Mouse (Mus musculus): Measurements from ENCODE around the gene Ski. TPM values are rescaled to one million over a fixed set of nuclear protein-coding genes. Genes with fewer than 3 reads are reported as not detected.
A peak's percentile ranks its signal among the peaks of the same experiment; 100 is the strongest.

The Ski gene
- polyA plus RNA-seq, 1 experiment = 55.2 TPM

DNA sequence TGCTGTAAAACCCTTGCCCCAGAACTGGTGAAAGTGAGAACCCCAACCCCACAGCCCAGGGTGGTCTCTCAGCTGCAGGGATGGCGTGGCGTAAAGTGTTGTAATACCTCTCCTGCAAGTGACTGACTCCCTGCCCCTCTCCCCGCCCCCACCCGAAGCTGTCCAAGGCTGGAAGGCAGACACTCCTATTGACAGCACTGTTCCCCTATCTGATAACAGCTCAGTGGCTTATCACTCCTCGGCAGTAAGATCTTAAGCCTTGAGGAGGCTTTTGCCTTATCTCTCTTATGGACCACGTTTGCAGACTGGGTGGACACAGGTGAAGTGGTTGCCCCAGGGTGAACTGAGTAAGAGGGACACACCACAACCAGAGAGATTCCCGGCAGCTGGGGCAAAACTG, 97.1 kb downstream of the Ski start:
- no peak for TF ChIP-seq CTCF (IDR thresholded peaks at IDR 0.05; ENCODE audit: borderline replicate concordance, extremely low read depth, insufficient read depth, insufficient read length)
- no peak for TF ChIP-seq POLR2A (IDR thresholded peaks at IDR 0.05; ENCODE audit: borderline replicate concordance, extremely low read depth, insufficient read depth, insufficient read length, poor library complexity, severe bottlenecking)
- DNase-seq (ENCODE audit: low read depth) = no peak

DNA sequence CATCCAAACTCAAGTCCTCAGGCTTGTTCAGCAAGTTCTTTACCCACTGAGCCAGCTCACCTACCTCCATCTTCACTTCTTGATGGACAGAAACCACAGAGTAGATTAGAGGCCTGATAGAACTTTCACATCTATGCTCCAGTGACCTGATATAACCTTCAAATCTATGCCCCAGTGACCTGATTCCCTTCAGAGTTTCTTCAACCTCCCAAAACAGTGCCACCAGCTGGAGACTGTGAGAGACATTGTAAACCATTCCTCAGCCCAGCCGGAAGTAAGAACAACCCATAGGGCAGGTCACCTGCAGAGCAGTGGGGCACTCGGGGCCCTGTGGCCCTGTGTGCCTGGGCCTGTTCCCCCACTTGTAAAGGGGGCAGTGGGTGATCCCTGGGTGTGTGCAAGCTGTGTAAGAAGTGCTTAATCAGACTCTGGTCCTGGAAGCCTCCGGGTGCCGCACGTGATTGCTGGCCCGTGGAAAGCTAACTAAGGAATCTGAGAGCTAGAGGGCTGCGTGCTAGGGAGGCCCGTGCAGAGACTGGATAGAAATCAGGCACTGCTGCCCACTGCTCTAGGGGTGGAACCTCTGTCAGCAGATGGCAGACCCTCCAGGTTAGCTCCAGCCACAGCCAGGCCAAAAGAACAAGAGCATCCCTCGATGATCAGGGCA, 98.4 kb downstream of the Ski start:
- TF ChIP-seq CTCF (IDR thresholded peaks at IDR 0.05; ENCODE audit: borderline replicate concordance, extremely low read depth, insufficient read depth, insufficient read length) (no peak), POLR2A (IDR thresholded peaks at IDR 0.05; ENCODE audit: borderline replicate concordance, extremely low read depth, insufficient read depth, insufficient read length, poor library complexity, severe bottlenecking) (no peak)

GRCm38 (mm10) chr4:155122444-155123040, 99.8 kb downstream of the Ski start:
- no peak for TF ChIP-seq POLR2A (IDR thresholded peaks at IDR 0.05; ENCODE audit: borderline replicate concordance, extremely low read depth, insufficient read depth, insufficient read length, poor library complexity, severe bottlenecking)
- TF ChIP-seq CTCF (IDR thresholded peaks at IDR 0.05; ENCODE audit: borderline replicate concordance, extremely low read depth, insufficient read depth, insufficient read length) = no peak

More for the DNA sequence above, 98.4 kb downstream of the Ski start:
- DNase-seq (ENCODE audit: low read depth) = no peak

GRCm38 (mm10) chr4:155121915-155122443, 100.4 kb downstream of the Ski start:
- TF ChIP-seq CTCF (IDR thresholded peaks at IDR 0.05; ENCODE audit: borderline replicate concordance, extremely low read depth, insufficient read depth, insufficient read length) = no peak
- no peak for TF ChIP-seq POLR2A (IDR thresholded peaks at IDR 0.05; ENCODE audit: borderline replicate concordance, extremely low read depth, insufficient read depth, insufficient read length, poor library complexity, severe bottlenecking)
- no peak for DNase-seq (ENCODE audit: low read depth)

More at GRCm38 (mm10) chr4:155122444-155123040, 99.8 kb downstream of the Ski start:
- peak; percentile 98 for DNase-seq (ENCODE audit: low read depth)

DNA sequence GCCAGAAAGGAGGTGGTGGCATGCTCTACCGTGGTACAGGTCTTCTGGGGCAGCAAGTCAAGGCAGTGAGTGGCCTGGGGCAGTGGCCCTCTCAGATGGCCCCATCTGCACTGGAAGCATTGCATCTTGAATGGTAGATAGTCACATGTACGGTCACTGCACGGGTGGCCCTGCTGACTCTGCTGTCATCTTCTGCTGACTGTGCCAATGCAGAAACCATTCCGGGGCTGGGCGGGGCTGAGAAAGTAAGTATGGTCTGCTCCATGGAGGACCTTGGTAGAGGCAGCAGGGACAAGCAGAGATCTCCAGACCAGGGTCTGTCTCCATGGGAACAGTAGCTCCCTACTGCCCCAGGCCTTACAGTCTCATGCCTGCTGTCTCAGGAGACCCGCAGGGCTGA, 101.2 kb downstream of the Ski start:
- DNase-seq (ENCODE audit: low read depth) = no peak
- TF ChIP-seq POLR2A (IDR thresholded peaks at IDR 0.05; ENCODE audit: borderline replicate concordance, extremely low read depth, insufficient read depth, insufficient read length, poor library complexity, severe bottlenecking) = no peak
- no peak for TF ChIP-seq CTCF (IDR thresholded peaks at IDR 0.05; ENCODE audit: borderline replicate concordance, extremely low read depth, insufficient read depth, insufficient read length)

DNA sequence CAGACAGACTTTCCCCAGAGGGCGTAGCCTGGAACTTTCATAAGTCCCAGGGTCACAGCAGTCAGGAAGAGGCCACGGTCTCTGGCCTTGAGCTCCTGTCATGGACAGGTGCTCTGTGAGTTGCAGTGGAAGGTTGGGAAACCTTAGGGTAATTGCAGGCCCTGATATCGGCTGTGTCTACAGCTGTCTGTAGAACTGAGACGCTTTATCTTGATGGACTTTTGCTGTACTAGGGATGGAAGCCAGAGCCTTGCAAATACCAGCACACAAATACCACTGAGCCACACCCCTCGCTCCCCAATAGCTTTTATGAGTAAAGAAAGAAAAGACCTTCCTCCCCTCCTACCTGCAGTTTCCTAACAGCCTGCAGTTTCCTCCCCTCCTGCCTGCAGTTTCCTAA, 101.8 kb downstream of the Ski start:
- no peak for TF ChIP-seq CTCF (IDR thresholded peaks at IDR 0.05; ENCODE audit: borderline replicate concordance, extremely low read depth, insufficient read depth, insufficient read length)
- TF ChIP-seq POLR2A (IDR thresholded peaks at IDR 0.05; ENCODE audit: borderline replicate concordance, extremely low read depth, insufficient read depth, insufficient read length, poor library complexity, severe bottlenecking) = no peak
- no peak for DNase-seq (ENCODE audit: low read depth)

DNA sequence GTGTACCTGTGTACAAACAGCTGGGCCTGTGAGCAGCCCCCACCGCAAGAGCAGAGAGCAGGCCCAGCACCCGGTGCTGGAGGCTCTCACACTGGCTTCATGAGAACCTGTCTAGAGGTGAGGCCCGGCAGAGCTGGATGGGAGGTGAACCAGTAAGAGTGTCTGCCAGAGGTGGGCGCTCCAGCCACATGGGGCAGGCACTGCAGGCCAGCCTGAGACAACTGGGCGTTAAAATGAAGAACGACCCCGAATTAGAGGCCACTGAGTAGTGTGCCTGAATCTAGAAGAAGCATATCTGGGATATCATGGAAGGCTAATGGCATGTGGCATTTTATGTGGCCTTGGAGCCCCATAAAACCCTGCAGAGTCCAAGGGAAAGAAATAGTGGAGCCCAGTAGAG, 102.4 kb downstream of the Ski start:
- no peak for DNase-seq (ENCODE audit: low read depth)
- no peak for TF ChIP-seq CTCF (IDR thresholded peaks at IDR 0.05; ENCODE audit: borderline replicate concordance, extremely low read depth, insufficient read depth, insufficient read length)
- TF ChIP-seq POLR2A (IDR thresholded peaks at IDR 0.05; ENCODE audit: borderline replicate concordance, extremely low read depth, insufficient read depth, insufficient read length, poor library complexity, severe bottlenecking) = no peak

DNA sequence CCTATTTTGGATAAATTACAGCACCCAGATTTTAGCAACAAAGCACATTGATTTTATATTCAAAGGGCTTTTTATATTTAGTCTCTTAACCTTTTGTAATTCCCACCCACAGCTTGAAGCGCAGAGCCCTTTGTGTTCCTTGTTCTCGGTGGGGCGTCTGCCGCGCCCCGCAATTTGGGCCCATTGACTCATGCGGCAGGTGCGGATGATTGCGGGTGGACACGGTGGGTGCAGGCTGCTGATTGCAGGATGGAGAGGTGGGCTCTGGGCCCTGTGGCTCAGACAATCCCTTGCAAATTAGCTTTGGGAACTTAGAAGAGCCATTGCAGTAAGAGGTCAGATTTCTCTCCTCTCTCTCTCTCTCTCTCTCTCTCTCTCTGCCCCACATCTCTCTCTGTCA, 104.1 kb downstream of the Ski start:
- TF ChIP-seq POLR2A (IDR thresholded peaks at IDR 0.05; ENCODE audit: borderline replicate concordance, extremely low read depth, insufficient read depth, insufficient read length, poor library complexity, severe bottlenecking) (no peak), CTCF (IDR thresholded peaks at IDR 0.05; ENCODE audit: borderline replicate concordance, extremely low read depth, insufficient read depth, insufficient read length) (no peak)
- peak; percentile 51 for DNase-seq (ENCODE audit: low read depth)

DNA sequence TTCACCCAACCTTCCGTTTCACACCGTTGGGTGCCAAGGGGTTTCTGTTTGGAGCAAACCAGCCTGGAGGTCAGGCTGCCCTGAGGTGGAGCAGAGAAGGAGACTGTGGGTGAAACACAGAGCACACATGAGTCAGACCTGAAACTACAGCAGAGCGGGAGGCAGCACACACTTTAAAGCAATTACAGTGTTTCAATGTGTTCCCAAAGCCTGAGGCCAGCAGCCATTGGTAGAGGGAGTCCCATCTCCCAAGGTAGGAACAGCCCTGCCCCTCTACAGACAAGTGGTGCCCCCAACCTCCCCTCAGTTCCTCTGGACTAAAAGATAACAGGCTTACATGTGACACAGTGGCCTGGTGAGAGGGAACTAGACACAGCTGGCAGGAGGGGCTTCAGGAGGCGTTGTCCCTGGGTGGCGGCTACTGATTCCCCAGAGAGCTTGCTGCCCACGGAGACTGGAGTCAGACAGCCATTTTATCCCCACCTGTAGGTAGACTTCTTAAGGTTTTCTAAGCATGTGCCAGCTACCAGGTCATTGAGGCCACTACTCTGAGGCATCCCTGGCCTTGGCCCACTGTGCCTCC, 104.9 kb downstream of the Ski start:
- TF ChIP-seq CTCF (IDR thresholded peaks at IDR 0.05; ENCODE audit: borderline replicate concordance, extremely low read depth, insufficient read depth, insufficient read length) (no peak), POLR2A (IDR thresholded peaks at IDR 0.05; ENCODE audit: borderline replicate concordance, extremely low read depth, insufficient read depth, insufficient read length, poor library complexity, severe bottlenecking) (no peak)
- DNase-seq (ENCODE audit: low read depth) = no peak

DNA sequence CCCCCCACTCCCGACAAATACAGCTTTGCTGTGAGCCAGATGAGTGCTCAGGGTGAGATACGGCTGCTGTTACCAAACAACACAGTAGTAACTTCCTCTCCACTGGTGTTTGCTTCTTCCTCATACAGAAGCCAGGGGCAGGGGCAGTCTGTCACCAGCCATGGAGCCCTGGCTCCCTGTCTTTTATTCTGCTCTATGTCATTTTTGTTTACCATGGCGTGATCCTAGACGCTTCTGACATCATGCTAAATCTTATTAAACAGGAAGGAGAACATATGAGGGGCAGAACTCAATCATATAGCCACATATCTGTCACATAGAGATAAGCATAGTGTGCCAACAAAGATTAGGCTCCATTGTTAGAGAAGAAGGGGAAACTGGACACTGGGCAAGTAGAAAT, 105.8 kb downstream of the Ski start:
- no peak for TF ChIP-seq CTCF (IDR thresholded peaks at IDR 0.05; ENCODE audit: borderline replicate concordance, extremely low read depth, insufficient read depth, insufficient read length)
- no peak for TF ChIP-seq POLR2A (IDR thresholded peaks at IDR 0.05; ENCODE audit: borderline replicate concordance, extremely low read depth, insufficient read depth, insufficient read length, poor library complexity, severe bottlenecking)
- no peak for DNase-seq (ENCODE audit: low read depth)

GRCm38 (mm10) chr4:155113766-155114410, 108.5 kb downstream of the Ski start:
- TF ChIP-seq POLR2A (IDR thresholded peaks at IDR 0.05; ENCODE audit: borderline replicate concordance, extremely low read depth, insufficient read depth, insufficient read length, poor library complexity, severe bottlenecking) = no peak
- TF ChIP-seq CTCF (IDR thresholded peaks at IDR 0.05; ENCODE audit: borderline replicate concordance, extremely low read depth, insufficient read depth, insufficient read length) = no peak
- DNase-seq (ENCODE audit: low read depth) = no peak
